Mouse (Mus musculus) ES-E14 (cell line): ENCODE data around the gene Klf4.

ENCODE experiments used
- HCFC1 ChIP-seq: IDR thresholded peaks from 2 replicates; pipeline ENCODE4 v1.6.1; 2012; ENCODE audit warnings: low read length, inconsistent platforms, borderline replicate concordance; ENCODE audit not compliant: insufficient read depth
- ZC3H11A ChIP-seq: IDR thresholded peaks from 2 replicates; pipeline ENCODE4 v1.6.1; 2012; ENCODE audit warnings: low read depth, mild to moderate bottlenecking, inconsistent platforms, low read length, borderline replicate concordance
- ZNF384 ChIP-seq: IDR thresholded peaks from 2 replicates; pipeline ENCODE4 v1.6.1; 2012; ENCODE audit warnings: low read depth, low read length, inconsistent platforms

DNA sequence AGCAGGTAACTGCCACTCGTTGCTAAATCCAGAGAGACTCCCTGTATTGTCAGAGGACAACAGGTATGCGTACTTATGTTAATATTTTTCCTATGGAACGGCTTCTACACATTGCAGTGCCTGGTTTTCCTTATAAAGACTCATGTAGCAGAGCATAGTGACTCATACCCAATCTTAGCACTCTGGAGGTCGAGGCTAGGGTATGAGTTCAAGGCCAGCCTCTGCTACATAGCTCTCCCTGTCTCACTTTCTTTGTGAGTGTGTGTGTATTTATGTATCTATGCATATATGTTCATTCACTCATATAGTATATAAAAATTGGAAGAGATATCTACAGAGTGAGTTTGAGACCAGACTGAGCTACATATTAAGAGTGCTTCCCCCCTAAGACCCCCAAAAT, 8.3 kb downstream of the Klf4 start:
- no peak for TF ChIP-seq ZNF384
- no peak for TF ChIP-seq ZC3H11A
- TF ChIP-seq HCFC1, result no peak
